Mouse (Mus musculus): ENCODE results near the gene Prpsap1.
"Not testable (repeated sequence)": the region's sequence is repeated elsewhere in the genome, so short reads cannot be mapped to it uniquely, and the experiment has no call there.

Gene Prpsap1

GRCm38 (mm10) chr11:116488207-116488606 lies 5.8 kb downstream of the Prpsap1 start:
- no peak for DNase-seq (ENCODE audit: low read depth)

GRCm38 (mm10) chr11:116484261-116484660 lies 9.7 kb downstream of the Prpsap1 start:
- no peak for DNase-seq (ENCODE audit: low read depth)

- DNase-seq (ENCODE audit: low read depth) = no peak
Observed at GRCm38 (mm10) chr11:116481776-116482175, 12.2 kb downstream of the Prpsap1 start.

DNA sequence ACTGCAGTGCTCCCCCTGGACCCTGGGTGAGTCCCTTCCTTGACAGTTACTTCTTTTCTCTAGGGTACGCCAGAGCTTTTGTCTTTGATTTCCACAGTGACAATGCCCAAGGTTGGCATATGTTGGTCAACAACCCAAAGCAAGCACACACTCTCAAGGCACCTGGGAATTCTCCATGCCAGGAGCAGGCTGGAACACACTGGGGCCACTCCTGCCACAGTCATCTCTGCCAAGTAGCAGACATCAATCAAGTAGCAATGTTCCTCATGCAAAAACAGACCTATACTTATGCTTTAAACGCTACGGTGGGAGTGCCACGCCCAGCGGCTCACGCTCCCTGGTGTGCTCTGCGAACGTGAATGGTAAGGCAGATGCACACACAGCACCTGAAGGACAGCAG lies 13.0 kb downstream of the Prpsap1 start:
- DNase-seq (ENCODE audit: low read depth) = no peak

DNA sequence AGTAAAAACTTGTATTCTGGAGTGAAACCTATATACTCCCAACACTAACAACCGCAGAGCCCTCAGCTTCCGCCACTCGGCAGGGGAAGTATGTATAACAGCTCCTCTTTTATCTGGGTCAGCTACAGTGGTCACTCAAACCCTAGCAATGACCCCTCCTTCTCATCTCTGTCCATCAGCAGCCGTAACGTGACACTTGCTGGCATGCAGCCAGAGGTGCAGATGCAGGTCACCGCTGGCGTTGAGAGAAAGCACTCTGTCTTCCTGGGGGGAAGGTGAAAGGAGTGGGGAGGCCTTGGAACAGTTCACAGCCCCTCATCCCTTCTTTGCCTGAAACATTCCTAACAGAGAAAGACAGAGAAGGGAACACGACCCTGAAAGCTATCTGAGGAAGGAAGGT lies 14.2 kb downstream of the Prpsap1 start:
- DNase-seq (ENCODE audit: low read depth) = no peak

DNA sequence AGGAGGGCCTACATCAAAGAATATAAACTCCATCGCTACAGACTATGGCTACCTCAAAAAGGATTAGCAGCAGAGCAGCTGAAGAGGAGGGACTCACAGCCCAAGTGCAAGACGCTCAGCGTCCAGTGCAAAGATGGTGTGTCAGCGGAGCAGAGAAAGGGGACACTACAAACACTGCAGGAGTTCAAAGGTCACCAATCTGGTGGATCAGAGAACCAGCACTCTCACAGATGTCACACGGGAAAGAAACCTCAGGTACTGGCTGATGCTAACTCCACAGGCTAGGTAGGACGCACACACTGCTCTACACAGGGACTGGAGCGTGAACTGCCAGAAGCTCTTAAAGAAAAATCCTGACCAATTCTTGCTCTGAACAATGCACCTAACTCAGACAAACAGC lies 15.0 kb downstream of the Prpsap1 start:
- DNase-seq (ENCODE audit: low read depth) = no peak

DNA sequence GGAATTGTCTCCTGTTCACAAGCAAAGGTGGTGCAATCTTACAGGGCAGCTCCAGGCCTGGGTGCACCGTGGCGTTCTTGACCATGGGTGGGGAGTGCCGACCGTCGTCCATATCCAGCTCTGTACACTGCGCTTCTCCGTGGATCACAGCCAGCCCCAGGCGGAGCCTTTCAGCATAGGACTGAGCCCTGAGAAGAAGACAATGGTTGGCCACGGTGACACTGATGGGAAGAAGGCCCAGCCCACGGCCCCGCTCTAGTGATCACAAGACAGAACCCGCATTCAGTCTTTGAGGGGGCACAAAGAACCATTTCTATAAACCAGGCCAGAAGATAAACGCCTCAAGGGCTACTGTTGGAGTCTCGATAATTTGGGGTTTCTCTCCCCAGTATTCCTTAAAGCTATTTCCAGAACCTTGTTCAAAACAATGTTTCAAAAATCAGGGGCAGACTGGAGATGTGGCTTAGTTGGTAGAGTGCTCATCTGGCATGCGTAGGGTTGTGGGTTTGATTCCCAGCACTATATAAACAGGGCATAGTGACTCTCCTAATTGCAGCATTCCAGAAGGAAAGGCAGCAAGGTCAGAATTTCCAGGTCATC lies 16.7 kb downstream of the Prpsap1 start:
- DNase-seq (ENCODE audit: low read depth) = no peak

- DNase-seq (ENCODE audit: low read depth) = no peak
Observed at GRCm38 (mm10) chr11:116476696-116477095, 17.3 kb downstream of the Prpsap1 start.

- DNase-seq (ENCODE audit: low read depth) = no peak
Observed at GRCm38 (mm10) chr11:116476041-116476440, 18.0 kb downstream of the Prpsap1 start.

DNA sequence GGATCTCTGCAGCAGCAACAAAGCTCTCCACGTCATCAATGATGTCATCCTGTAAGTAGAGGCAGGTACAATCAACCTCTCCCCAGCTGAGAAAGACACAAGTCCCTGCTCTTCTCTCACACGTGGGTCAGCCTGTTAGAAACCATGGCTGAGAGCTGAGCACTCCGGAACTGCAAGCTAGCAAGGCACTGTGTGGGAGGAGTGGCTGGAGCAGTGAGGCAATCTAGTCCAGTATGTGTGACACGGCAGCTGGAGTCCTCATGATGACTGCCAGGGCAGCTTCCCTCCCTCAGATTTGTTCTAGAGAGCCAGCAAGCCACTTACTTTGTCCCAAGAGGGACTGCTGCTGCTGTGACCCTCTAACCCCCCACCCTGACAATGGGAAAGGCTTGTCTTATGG lies 21.7 kb downstream of the Prpsap1 start:
- no peak for DNase-seq (ENCODE audit: low read depth)

DNA sequence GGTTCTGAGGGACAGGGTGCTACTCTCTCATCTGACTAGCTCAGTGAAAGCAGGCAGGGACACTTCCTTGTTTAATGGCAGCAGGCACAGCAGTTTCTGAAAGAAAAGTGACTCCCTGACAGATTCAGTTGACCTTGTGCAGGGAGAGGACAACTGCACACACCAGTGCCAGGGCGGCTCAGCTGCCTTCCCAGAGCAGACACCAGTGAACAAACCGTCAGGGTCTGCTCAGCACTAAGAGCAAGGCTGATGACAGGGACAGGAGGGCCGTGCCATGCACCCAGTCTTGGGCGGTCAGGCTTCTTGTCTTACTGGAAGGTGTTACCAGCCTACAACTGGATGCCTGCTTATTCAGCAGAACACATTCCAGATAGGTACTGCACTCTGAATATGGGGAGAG lies 23.1 kb downstream of the Prpsap1 start:
- no peak for DNase-seq (ENCODE audit: low read depth)

DNA sequence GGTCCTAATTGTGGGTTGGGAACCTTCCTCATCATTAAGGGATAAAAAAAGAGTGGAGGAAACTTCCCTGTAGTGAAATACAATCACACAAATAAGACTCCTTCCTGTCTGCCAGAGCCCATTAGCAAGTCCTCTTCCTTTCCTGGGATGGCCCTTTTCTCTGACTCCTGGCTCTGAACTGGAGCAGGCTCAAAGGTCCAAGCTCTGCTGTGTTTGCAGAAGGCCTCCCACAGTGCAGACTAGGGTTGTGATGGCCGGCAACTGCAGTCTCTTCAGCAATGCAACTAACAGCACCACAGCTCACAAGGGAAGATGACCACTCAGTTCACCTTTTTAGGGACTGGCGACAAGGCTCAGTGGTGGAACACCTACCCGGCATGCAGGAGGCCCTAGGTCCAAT lies 23.8 kb downstream of the Prpsap1 start:
- DNase-seq (ENCODE audit: low read depth) = no peak

GRCm38 (mm10) chr11:116468338-116468737 lies 25.7 kb downstream of the Prpsap1 start:
- not testable (repeated sequence) for DNase-seq (ENCODE audit: low read depth)

DNA sequence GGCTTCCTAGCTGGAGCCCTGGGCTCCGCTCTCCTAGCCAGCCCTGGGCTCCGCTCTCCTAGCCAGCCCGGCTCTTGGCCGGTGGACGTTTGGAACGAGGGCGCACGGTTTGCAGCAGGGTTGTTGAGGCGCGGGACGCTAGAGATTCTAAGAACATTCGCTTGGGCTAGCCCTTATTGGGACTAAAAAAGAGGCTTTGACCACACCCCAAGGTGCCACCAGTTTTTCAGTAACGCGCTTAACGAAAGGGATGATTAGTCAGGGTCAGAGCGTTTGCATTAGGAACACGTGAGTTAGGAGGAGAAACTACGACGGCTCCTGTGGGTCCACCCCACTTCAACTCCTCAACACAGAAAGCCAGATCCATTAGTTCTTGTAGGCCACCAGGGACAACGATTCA lies 27.9 kb downstream of the Prpsap1 start, which contains the start of gene Qrich2:
Qrich2 (minus strand) TSS at position 101 of the 400 bp plus-strand sequence.
- no peak for DNase-seq (ENCODE audit: low read depth)

- DNase-seq (ENCODE audit: low read depth) = peak; percentile 95
Observed at GRCm38 (mm10) chr11:116463833-116464232, 30.2 kb downstream of the Prpsap1 start.

DNA sequence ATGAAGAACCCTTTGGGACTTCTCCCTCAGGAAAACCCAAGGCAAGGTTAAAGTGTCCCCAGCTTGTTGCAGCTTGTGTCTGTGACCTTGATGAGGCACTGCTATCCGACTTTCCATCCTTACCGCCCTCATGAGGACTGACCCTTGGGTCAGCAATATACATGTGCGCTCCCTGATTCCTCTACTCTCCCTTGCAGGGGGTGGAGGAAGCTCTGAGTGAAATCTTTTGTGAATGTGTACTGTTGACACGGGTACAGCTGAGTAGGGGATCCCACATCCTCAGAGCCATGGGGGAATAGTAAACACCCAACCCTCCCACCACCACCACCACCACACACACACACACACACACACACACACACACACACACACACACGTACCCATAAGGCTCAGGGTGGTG lies 30.7 kb downstream of the Prpsap1 start:
- no peak for DNase-seq (ENCODE audit: low read depth)

- DNase-seq (ENCODE audit: low read depth) = no peak
Observed at GRCm38 (mm10) chr11:116459786-116460185, 34.2 kb downstream of the Prpsap1 start.

DNA sequence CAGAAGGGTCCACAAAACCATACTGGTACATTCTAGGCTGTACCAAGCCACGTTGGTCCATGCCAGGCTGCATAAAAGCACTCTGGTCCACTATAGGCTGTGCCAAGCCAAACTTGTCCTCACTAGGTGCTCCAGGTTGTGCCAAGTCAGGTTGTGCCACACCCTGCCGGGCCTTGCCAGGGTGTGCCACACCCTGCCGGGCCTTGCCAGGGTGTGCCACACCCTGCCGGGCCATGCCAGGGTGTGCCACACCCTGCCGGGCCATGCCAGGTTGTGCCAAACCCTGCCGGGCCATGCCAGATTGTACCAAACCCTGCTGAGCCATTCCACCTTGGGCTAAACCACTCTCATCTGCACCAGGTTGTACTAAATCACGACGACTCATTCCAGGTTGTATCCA lies 37.8 kb downstream of the Prpsap1 start:
- no peak for DNase-seq (ENCODE audit: low read depth)

GRCm38 (mm10) chr11:116453889-116454288 lies 40.1 kb downstream of the Prpsap1 start:
- DNase-seq (ENCODE audit: low read depth) = no peak

GRCm38 (mm10) chr11:116449341-116449740 lies 44.7 kb downstream of the Prpsap1 start:
- DNase-seq (ENCODE audit: low read depth) = no peak

GRCm38 (mm10) chr11:116447822-116448221 lies 46.2 kb downstream of the Prpsap1 start:
- DNase-seq (ENCODE audit: low read depth) = no peak

DNA sequence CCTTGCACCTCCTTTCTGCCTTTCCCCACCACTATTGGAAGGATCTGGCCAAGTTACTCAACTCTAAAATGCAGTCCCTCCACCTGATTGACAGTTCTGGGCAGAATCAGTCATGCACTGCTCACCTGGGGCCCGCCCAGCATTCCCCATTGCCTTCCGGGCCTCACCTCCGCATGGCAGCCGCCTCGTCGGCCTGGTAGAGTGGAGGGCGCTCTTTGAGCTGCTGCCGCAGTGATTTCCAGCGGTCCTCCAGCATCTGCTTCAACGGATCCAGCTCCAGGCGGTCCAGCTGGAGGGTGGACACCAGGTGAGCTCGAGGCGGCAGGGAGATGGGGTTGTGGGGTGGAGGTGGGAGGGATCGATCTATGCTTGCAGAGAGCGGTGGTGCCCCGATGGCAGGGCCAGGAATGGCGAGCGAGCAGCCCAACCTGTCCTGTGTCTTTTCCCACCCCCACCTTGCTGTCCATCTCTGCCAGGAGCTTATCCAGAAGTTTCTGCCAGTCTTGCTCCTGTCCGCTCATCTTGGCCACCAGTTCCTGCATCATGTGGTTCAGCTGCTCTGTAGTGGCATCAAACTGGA lies 47.6 kb downstream of the Prpsap1 start:
- no peak for DNase-seq (ENCODE audit: low read depth)

- peak; percentile 94 for DNase-seq (ENCODE audit: low read depth)
Observed at GRCm38 (mm10) chr11:116445596-116446307, 48.2 kb downstream of the Prpsap1 start.
